ENCODE assay signal across 22 mouse cellular contexts in genomic region chr15:26195576-26195975, GRCm38 (mm10).
DNase-seq lines count a peak whose midpoint lies in the region; ATAC-seq lines count a peak whose summit lies in the region.
"Had no signal": no experiment of that assay in that cellular context is flagged by ENCODE, and none has a peak within 500 bp of the region (broad histone marks: within the 10 kb centered on the region; RNA-seq: fewer than 3 reads in every experiment).

No protein-coding gene starts in this region.

- H3K4me3 ChIP-seq in forebrain, embryonic 11.5 days (ENCODE audit: low read depth, low read length) = no peak overlapping the region
- no peak overlapping the region for H3K4me3 ChIP-seq in forebrain, embryonic 10.5 days
- H3K4me3 ChIP-seq: embryonic facial prominence, embryonic 10.5 days; embryonic facial prominence, embryonic 12.5 days; forebrain, embryonic 15.5 days had no signal

- no peak overlapping the region for H3K27ac ChIP-seq in forebrain, embryonic 11.5 days (ENCODE audit: low read depth, low read length)
- no peak overlapping the region for H3K27ac ChIP-seq in forebrain, embryonic 10.5 days
- H3K27ac ChIP-seq: embryonic facial prominence, embryonic 10.5 days; embryonic facial prominence, embryonic 12.5 days; forebrain, embryonic 15.5 days had no signal

- DNase-seq in cerebellum, postnatal 10 days = peak; percentile 43 to 56
- no peak for DNase-seq in cerebellum, postnatal 36 days
- DNase-seq in forebrain, embryonic 11.5 days (ENCODE audit: low spot score) = no peak
- DNase-seq in forebrain, embryonic 10.5 days (ENCODE audit: extremely low spot score, low spot score) = no peak
- peak; percentile 2 for DNase-seq in brain, adult 2 months (ENCODE audit: low read depth, low spot score)
- no peak for DNase-seq in urinary bladder, postnatal 36 days (ENCODE audit: low spot score in 2 of 2)
- DNase-seq: adrenal gland, adult 8-10 months; adrenal gland, postnatal 14 days; adrenal gland, postnatal 36 days; B cell, adult 2 months; cerebellum, adult 18-20 months; cerebellum, adult 8-10 months; cerebellum, adult 9-11 months; forebrain, postnatal 0 days had no signal

- no peaks in the 10 kb centered on the region for H3K36me3 ChIP-seq in forebrain, embryonic 11.5 days (ENCODE audit: control insufficient read depth, insufficient read depth, low read length)
- no peaks in the 10 kb centered on the region for H3K36me3 ChIP-seq in forebrain, embryonic 10.5 days (replicated peaks)
- H3K36me3 ChIP-seq: embryonic facial prominence, embryonic 10.5 days; embryonic facial prominence, embryonic 12.5 days; forebrain, embryonic 15.5 days; G1E had no signal

- no peaks in the 10 kb centered on the region for H3K9me3 ChIP-seq in forebrain, embryonic 11.5 days (ENCODE audit: control insufficient read depth, low read length)
- no peaks in the 10 kb centered on the region for H3K9me3 ChIP-seq in forebrain, embryonic 10.5 days
- H3K9me3 ChIP-seq: embryonic facial prominence, embryonic 10.5 days; embryonic facial prominence, embryonic 12.5 days; forebrain, embryonic 15.5 days; G1E had no signal

- no peaks in the 10 kb centered on the region for H3K27me3 ChIP-seq in forebrain, embryonic 11.5 days (ENCODE audit: control insufficient read depth, insufficient read depth, low read length)
- H3K27me3 ChIP-seq in forebrain, embryonic 10.5 days (ENCODE audit: poor library complexity, severe bottlenecking) = no peaks in the 10 kb centered on the region
- H3K27me3 ChIP-seq: CH12.LX; embryonic facial prominence, embryonic 12.5 days; forebrain, embryonic 15.5 days had no signal

- 0 out of 2 replicates have a peak, but pooled peaks have one; percentile 36 for ATAC-seq in forebrain, embryonic 11.5 days (replicated peaks; ENCODE audit: low FRiP score)
- ATAC-seq: activated CD4-positive, CD25-positive, alpha-beta regulatory T cell, adult 4 months; CD4-positive, CD25-positive, alpha-beta regulatory T cell, adult 4 months; forebrain, embryonic 15.5 days; forebrain, postnatal 0 days; Patski had no signal

- H3K4me1 ChIP-seq in forebrain, embryonic 11.5 days (replicated peaks; ENCODE audit: control insufficient read depth, insufficient read depth, low read length) = no peaks in the 10 kb centered on the region
- H3K4me1 ChIP-seq in forebrain, embryonic 10.5 days = peaks cover 13% of the 10 kb centered on the region
- H3K4me1 ChIP-seq: embryonic facial prominence, embryonic 10.5 days; embryonic facial prominence, embryonic 12.5 days; forebrain, embryonic 15.5 days had no signal

- no peak overlapping the region for H3K9ac ChIP-seq in forebrain, embryonic 11.5 days (ENCODE audit: low read length)
- H3K9ac ChIP-seq: embryonic facial prominence, embryonic 12.5 days; forebrain, embryonic 15.5 days; forebrain, postnatal 0 days had no signal

- no peak overlapping the region for H3K4me2 ChIP-seq in forebrain, embryonic 11.5 days (ENCODE audit: low read depth, low read length, severe bottlenecking)
- H3K4me2 ChIP-seq: embryonic facial prominence, embryonic 12.5 days; forebrain, embryonic 15.5 days had no signal

- 57% methylated on average over 1 of the region's 1 CpGs for WGBS in forebrain, embryonic 11.5 days
- WGBS in forebrain, embryonic 10.5 days = 77% methylated on average over 1 of the region's 1 CpGs

Comparison
In these comparisons a context has a peak if more than half of its experiments do, and no peak if none do; other contexts are left out.
1. DNase-seq: peak in cerebellum, postnatal 10 days (2 of 2) and brain, adult 2 months (single experiment); none in cerebellum, postnatal 36 days (0 of 2), forebrain, embryonic 11.5 days (single experiment), forebrain, embryonic 10.5 days (single experiment) and urinary bladder, postnatal 36 days (0 of 2).